Mouse (Mus musculus): ENCODE measurements around the gene Plpp2. TPM values are rescaled to one million over a fixed set of nuclear protein-coding genes. Genes with fewer than 3 reads are reported as not detected.
A peak's percentile ranks its signal among the peaks of the same experiment; 100 is the strongest.

Plpp2 gene
- 17.7 and 21.9 TPM in 2 replicates for polyA plus RNA-seq (2015; fragmentation: Nextera tagmentation; extraction: Ambion mirVana)

DNA sequence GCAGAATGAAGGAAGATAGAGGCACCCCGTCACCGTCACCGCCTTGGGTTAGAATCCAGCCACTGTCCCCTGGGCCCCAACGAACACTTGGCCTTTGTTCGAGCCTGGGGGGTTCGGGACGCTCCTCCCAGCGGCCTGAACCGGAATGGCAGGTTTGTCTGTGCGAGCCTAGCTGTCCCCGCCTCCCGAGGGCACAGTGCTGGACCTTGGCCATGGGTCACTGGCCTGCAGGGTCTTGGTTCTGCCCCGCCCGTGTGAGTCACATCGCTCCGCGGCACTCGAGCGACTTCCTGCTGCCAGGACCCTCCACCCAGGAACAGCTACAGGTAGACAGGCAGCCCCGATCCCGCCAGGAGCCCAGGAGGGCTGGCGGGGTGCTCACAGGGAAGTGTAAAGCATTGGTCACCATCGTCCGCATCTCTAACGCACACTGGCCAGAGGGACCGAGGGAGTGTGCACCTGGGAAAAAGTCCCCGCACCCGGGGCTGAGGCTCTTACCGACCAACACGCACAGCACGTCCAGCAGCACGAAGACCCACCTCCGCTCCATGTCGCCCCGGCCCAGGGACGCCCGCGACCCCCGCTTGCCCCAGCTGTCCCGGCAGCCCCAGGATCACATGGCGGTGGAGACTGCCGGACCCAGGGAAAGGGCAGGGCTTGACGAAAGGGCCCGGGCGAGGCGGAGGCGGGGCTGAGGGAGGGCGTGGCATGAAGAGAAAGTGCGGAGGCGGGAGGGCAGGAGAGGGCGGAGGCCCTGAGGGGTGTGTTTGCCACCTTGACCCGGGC, at the start of gene Plpp2:
Gene Plpp2 (minus strand): TSS at position 671 of the 786 bp plus-strand sequence.
- Histone ChIP-seq H3K4me2 (peak within 1 kb of the TSS; percentile 96), H3K27ac (replicated peaks) (no peak within 1 kb of the TSS), H3K9ac (peak within 1 kb of the TSS; percentile 66), H3K36me3 (peaks cover under 1% of the 10 kb centered on the region; the same call in 1 of the 2 replicates), H3K4me1 (replicated peaks) (peaks cover 12% of the 10 kb centered on the region), H3K9me3 (no peaks in the 10 kb centered on the region), H3K4me3 (peak within 1 kb of the TSS; percentile 60), H3K27me3 (no peaks in the 10 kb centered on the region)
- WGBS: under 1% methylated on average over 52 of the region's 52 CpGs
- peak; percentile 50 for ATAC-seq (ENCODE audit: low FRiP score, low read depth)

- Histone ChIP-seq H3K9me3 (no peaks in the 10 kb centered on the region), H3K27ac (replicated peaks) (no peak overlapping the region), H3K36me3 (no peaks in the 10 kb centered on the region), H3K9ac (no peak overlapping the region), H3K4me1 (replicated peaks) (no peaks in the 10 kb centered on the region), H3K4me2 (no peak overlapping the region), H3K27me3 (no peaks in the 10 kb centered on the region), H3K4me3 (no peak overlapping the region)
- ATAC-seq (ENCODE audit: low FRiP score, low read depth): no peak
- WGBS: 90% methylated on average over 8 of the region's 8 CpGs
Observed at GRCm38 (mm10) chr10:79581501-79581900, 47.9 kb upstream of the Plpp2 start.

DNA sequence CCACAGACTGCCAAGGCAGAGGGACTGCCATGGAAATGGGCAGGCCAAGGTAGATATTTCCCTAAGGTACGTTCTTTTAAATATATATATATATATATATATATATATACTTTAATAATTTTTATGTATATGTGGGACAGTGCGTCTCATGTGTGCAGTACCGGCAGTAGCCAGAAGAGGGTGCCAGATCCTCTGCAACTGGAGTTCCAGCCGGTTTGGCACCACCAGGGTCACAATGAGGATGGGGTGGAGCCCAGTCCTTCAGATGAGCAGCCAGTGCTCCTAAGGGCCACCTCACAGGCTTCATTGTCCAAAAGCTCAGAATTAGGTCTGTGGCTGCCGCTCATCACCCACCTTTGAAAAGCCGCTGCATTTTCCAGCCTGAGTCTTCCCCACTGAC, 47.2 kb upstream of the Plpp2 start:
- Histone ChIP-seq H3K4me2 (no peak overlapping the region), H3K4me1 (replicated peaks) (no peaks in the 10 kb centered on the region), H3K27ac (replicated peaks) (no peak overlapping the region), H3K9ac (no peak overlapping the region), H3K36me3 (no peaks in the 10 kb centered on the region), H3K27me3 (no peaks in the 10 kb centered on the region), H3K4me3 (no peak overlapping the region), H3K9me3 (no peaks in the 10 kb centered on the region)
- no peak for ATAC-seq (ENCODE audit: low FRiP score, low read depth)
- WGBS: 44% methylated on average over 6 of the region's 6 CpGs

GRCm38 (mm10) chr10:79580356-79580755, 46.8 kb upstream of the Plpp2 start:
- no peak for ATAC-seq (ENCODE audit: low FRiP score, low read depth)
- Histone ChIP-seq H3K27ac (replicated peaks) (no peak overlapping the region), H3K9ac (no peak overlapping the region), H3K9me3 (no peaks in the 10 kb centered on the region), H3K4me2 (no peak overlapping the region), H3K36me3 (no peaks in the 10 kb centered on the region), H3K27me3 (no peaks in the 10 kb centered on the region), H3K4me1 (replicated peaks) (no peaks in the 10 kb centered on the region), H3K4me3 (no peak overlapping the region)
- WGBS: 71% methylated on average over 7 of the region's 7 CpGs

GRCm38 (mm10) chr10:79579781-79580180, 46.2 kb upstream of the Plpp2 start:
- ATAC-seq (ENCODE audit: low FRiP score, low read depth): no peak
- H3K4me1 ChIP-seq (replicated peaks): no peaks in the 10 kb centered on the region
- H3K36me3 ChIP-seq: no peaks in the 10 kb centered on the region
- H3K27me3 ChIP-seq: no peaks in the 10 kb centered on the region
- no peaks in the 10 kb centered on the region for H3K9me3 ChIP-seq
- 76% methylated on average over 12 of the region's 12 CpGs for WGBS
- H3K4me3 ChIP-seq: no peak overlapping the region
- no peak overlapping the region for H3K9ac ChIP-seq
- no peak overlapping the region for H3K4me2 ChIP-seq
- H3K27ac ChIP-seq (replicated peaks): no peak overlapping the region

DNA sequence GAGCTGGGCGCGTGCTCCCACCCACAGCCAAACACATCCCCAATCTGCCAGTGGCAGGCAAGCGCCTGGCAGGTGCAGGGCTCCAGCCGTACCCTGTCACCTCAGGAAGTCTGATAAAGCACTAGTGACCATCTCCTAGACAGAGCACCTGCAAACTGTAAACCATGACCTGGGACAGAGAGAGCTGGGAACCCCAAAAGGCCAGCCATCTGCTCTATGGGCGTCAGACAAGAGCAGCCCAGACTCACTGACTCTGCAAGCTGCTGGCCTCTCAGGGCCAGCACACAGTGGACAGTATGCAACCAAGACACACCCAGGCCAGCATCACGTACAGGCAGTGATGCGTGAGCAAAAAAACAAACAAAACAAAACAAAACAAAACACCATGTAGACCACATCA, 45.3 kb upstream of the Plpp2 start:
- Histone ChIP-seq H3K4me1 (replicated peaks) (no peaks in the 10 kb centered on the region), H3K27me3 (no peaks in the 10 kb centered on the region), H3K36me3 (no peaks in the 10 kb centered on the region), H3K9ac (no peak overlapping the region), H3K9me3 (no peaks in the 10 kb centered on the region), H3K27ac (replicated peaks) (no peak overlapping the region), H3K4me3 (no peak overlapping the region), H3K4me2 (no peak overlapping the region)
- WGBS: 83% methylated on average over 7 of the region's 7 CpGs
- no peak for ATAC-seq (ENCODE audit: low FRiP score, low read depth)

- Histone ChIP-seq H3K27ac (replicated peaks) (no peak overlapping the region), H3K4me2 (no peak overlapping the region), H3K4me1 (replicated peaks) (no peaks in the 10 kb centered on the region), H3K4me3 (no peak overlapping the region), H3K9ac (no peak overlapping the region), H3K36me3 (no peaks in the 10 kb centered on the region), H3K9me3 (no peaks in the 10 kb centered on the region), H3K27me3 (no peaks in the 10 kb centered on the region)
- no peak for ATAC-seq (ENCODE audit: low FRiP score, low read depth)
- WGBS: 48% methylated on average over 9 of the region's 9 CpGs
Observed at GRCm38 (mm10) chr10:79578276-79578675, 44.7 kb upstream of the Plpp2 start.

DNA sequence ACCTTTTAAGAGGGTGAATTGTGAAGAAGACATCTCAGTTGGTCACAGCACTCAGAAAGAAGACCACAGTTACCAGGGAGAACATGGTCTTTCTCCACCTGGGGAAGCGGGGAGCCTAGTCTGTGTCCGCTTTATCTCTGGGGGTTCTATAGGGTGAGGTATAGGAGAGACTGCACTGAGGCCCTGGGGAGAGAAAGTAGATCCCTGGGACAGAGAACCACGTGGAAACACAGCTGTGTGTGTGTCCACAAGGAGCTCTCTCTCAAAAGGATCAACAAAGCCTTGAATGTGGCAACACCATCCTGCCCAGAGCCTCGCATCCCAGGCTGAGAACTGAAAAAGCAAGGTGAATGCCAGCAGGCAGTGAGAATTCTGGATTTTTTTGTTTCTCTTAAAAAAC, 43.8 kb upstream of the Plpp2 start:
- no peak overlapping the region for H3K9ac ChIP-seq
- no peaks in the 10 kb centered on the region for H3K36me3 ChIP-seq
- no peak overlapping the region for H3K4me2 ChIP-seq
- H3K4me3 ChIP-seq: no peak overlapping the region
- 76% methylated on average over 4 of the region's 4 CpGs for WGBS
- H3K4me1 ChIP-seq (replicated peaks): no peaks in the 10 kb centered on the region
- H3K9me3 ChIP-seq: no peaks in the 10 kb centered on the region
- no peaks in the 10 kb centered on the region for H3K27me3 ChIP-seq
- ATAC-seq (ENCODE audit: low FRiP score, low read depth): no peak
- no peak overlapping the region for H3K27ac ChIP-seq (replicated peaks)

DNA sequence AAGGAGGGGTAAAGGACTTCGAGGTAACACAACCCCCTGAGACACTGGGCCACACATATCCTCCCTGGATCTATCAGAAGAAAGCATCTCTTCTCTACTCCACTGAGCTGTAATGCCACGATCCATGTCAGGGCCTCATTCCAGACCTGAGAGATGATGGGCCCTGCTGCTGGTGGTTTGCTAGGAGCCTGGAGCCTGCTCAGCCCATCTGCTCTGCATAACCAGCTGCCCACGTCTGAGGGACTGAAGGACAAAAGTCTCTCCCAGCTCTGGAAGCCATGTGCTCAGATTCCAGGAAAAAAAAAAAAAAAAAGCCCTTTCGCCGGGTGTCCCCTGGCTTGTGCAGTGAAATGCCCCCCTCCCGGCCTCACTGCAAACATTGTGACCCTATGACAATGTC, 42.2 kb upstream of the Plpp2 start:
- Histone ChIP-seq H3K27ac (replicated peaks) (no peak overlapping the region), H3K36me3 (no peaks in the 10 kb centered on the region), H3K9ac (no peak overlapping the region), H3K9me3 (no peaks in the 10 kb centered on the region), H3K4me2 (no peak overlapping the region), H3K4me1 (replicated peaks) (no peaks in the 10 kb centered on the region), H3K4me3 (no peak overlapping the region), H3K27me3 (no peaks in the 10 kb centered on the region)
- WGBS: 83% methylated on average over 6 of the region's 6 CpGs
- no peak for ATAC-seq (ENCODE audit: low FRiP score, low read depth)

- Histone ChIP-seq H3K4me3 (no peak overlapping the region), H3K4me1 (replicated peaks) (no peaks in the 10 kb centered on the region), H3K36me3 (no peaks in the 10 kb centered on the region), H3K27ac (replicated peaks) (no peak overlapping the region), H3K9ac (no peak overlapping the region), H3K27me3 (no peaks in the 10 kb centered on the region), H3K4me2 (no peak overlapping the region), H3K9me3 (no peaks in the 10 kb centered on the region)
- no peak for ATAC-seq (ENCODE audit: low FRiP score, low read depth)
- 91% methylated on average over 6 of the region's 6 CpGs for WGBS
Observed at GRCm38 (mm10) chr10:79574796-79575195, 41.2 kb upstream of the Plpp2 start.

GRCm38 (mm10) chr10:79574350-79574749, 40.8 kb upstream of the Plpp2 start:
- Histone ChIP-seq H3K27ac (replicated peaks) (no peak overlapping the region), H3K4me2 (no peak overlapping the region), H3K9ac (no peak overlapping the region), H3K9me3 (no peaks in the 10 kb centered on the region), H3K27me3 (no peaks in the 10 kb centered on the region), H3K36me3 (no peaks in the 10 kb centered on the region), H3K4me3 (no peak overlapping the region), H3K4me1 (replicated peaks) (no peaks in the 10 kb centered on the region)
- ATAC-seq (ENCODE audit: low FRiP score, low read depth): no peak
- WGBS: 87% methylated on average over 8 of the region's 8 CpGs

DNA sequence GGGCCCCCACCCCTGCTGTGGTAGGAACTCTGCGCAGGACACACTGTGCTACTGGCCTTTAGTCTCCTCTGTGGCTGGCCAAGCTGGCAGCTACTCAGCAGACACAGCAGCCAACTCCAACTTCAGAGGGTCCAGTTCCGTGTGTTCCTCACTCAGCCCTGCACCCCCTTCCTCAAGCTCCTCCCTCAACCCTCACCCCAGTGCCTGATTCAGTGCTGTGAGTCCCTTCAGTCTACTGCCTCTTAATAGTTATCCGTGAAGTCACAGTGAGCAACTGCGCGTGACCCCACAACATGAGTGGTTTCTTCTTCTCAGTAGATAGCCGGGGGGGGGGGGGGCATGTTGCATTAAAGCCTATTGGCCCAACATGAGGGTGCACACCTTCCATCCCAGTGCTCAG, 40.0 kb upstream of the Plpp2 start:
- no peak for ATAC-seq (ENCODE audit: low FRiP score, low read depth)
- Histone ChIP-seq H3K27me3 (no peaks in the 10 kb centered on the region), H3K4me3 (no peak overlapping the region), H3K36me3 (no peaks in the 10 kb centered on the region), H3K4me2 (no peak overlapping the region), H3K4me1 (replicated peaks) (no peaks in the 10 kb centered on the region), H3K9ac (no peak overlapping the region), H3K9me3 (no peaks in the 10 kb centered on the region), H3K27ac (replicated peaks) (no peak overlapping the region)
- 88% methylated on average over 6 of the region's 6 CpGs for WGBS

GRCm38 (mm10) chr10:79571314-79571713, 37.7 kb upstream of the Plpp2 start:
- Histone ChIP-seq H3K27me3 (no peaks in the 10 kb centered on the region), H3K27ac (replicated peaks) (no peak overlapping the region), H3K4me3 (no peak overlapping the region), H3K9me3 (no peaks in the 10 kb centered on the region), H3K4me2 (no peak overlapping the region), H3K36me3 (no peaks in the 10 kb centered on the region), H3K4me1 (replicated peaks) (no peaks in the 10 kb centered on the region), H3K9ac (no peak overlapping the region)
- no peak for ATAC-seq (ENCODE audit: low FRiP score, low read depth)
- 93% methylated on average over 2 of the region's 2 CpGs for WGBS
